Mouse (Mus musculus) forebrain, embryonic 13.5 days (tissue): Measurements from ENCODE around the gene Trip12. TPM values are rescaled to one million over a fixed set of nuclear protein-coding genes. Genes with fewer than 3 reads are reported as not detected.

ENCODE experiments used
- ATAC-seq: fragments of 200-750 bp; cut with Nextera tagmentation; 2 replicates; pipeline ENCODE4 v1.8.0; 2017
- H3K27ac ChIP-seq: fragments of 300-500 bp; sonication (generic); 2 replicates; pipeline ENCODE4 v1.5.1; 2015; ENCODE audit warnings: inconsistent platforms, mild to moderate bottlenecking, moderate library complexity
- H3K27me3 ChIP-seq: fragments of 300-500 bp; sonication (generic); 2 replicates; pipeline ENCODE4 v1.6.1; 2015; ENCODE audit warnings: mild to moderate bottlenecking, inconsistent platforms
- H3K36me3 ChIP-seq: fragments of 300-500 bp; sonication (generic); 2 replicates; pipeline ENCODE4 v1.6.1; 2015; ENCODE audit warnings: mild to moderate bottlenecking, inconsistent platforms; ENCODE audit not compliant: poor library complexity, severe bottlenecking
- H3K4me1 ChIP-seq: fragments of 300-500 bp; sonication (generic); 2 replicates; pipeline ENCODE4 v1.6.1; 2015; ENCODE audit warnings: inconsistent platforms
- H3K4me2 ChIP-seq: fragments of 300-500 bp; sonication (generic); 2 replicates; pipeline ENCODE4 v1.6.1; 2015; ENCODE audit warnings: inconsistent platforms, mild to moderate bottlenecking, moderate library complexity
- H3K4me3 ChIP-seq: fragments of 300-500 bp; sonication (generic); 2 replicates; pipeline ENCODE4 v1.5.1; 2015; ENCODE audit warnings: mild to moderate bottlenecking, inconsistent platforms
- H3K9ac ChIP-seq: fragments of 300-500 bp; sonication (generic); 2 replicates; pipeline ENCODE4 v1.6.1; 2015; ENCODE audit warnings: mild to moderate bottlenecking, inconsistent platforms
- H3K9me3 ChIP-seq: fragments of 300-500 bp; sonication (generic); replicated peaks from 2 replicates; pipeline ENCODE4 v1.6.1; 2016; ENCODE audit warnings: inconsistent platforms
- WGBS: fragments of 180-500 bp; shearing (Covaris S2); methylation state at CpG from one replicate; pipeline ENCODE4 v1.1.7; 2015; 5-methylcytosine and 5-hydroxymethylcytosine counted together
- polyA plus RNA-seq: library from polyadenylated mRNA; unstranded; fragments of >200 nt; fragmentation: Nextera tagmentation; extraction: Ambion mirVana; gene quantifications from 2 replicates; pipeline ENCODE4 v1.2.1, GENCODE M21; 2015

Gene Trip12
- polyA plus RNA-seq, 1 experiment from 2014 or later: 66.3 TPM

DNA sequence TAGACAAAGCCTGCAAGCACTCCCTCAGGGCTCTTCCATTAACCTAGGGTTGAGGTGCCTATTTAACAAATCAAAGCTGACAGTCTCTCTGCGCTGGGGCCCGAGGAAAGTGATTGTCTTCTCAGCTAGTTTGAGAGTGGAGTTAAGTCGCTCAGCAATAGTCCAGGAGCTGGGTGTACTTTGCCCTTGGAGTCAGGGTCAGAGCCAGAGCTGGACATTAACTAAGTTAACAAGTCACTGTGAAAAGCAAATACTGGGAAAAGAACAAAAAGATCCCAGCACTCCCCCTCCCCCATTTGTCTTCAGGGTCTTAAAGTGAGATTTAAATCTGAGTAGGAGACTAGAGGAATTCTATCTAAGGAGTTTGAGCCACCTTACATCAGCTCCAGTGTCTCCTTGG is 31.8 kb upstream of the Trip12 start:
- Histone ChIP-seq H3K9ac (no peak overlapping the region), H3K9me3 (no peaks in the 10 kb centered on the region), H3K4me3 (no peak overlapping the region), H3K27me3 (no peaks in the 10 kb centered on the region), H3K4me2 (no peak overlapping the region), H3K4me1 (no peaks in the 10 kb centered on the region), H3K27ac (no peak overlapping the region), H3K36me3 (no peaks in the 10 kb centered on the region)
- ATAC-seq: no peak
- WGBS: 17% methylated on average over 3 of the region's 3 CpGs

DNA sequence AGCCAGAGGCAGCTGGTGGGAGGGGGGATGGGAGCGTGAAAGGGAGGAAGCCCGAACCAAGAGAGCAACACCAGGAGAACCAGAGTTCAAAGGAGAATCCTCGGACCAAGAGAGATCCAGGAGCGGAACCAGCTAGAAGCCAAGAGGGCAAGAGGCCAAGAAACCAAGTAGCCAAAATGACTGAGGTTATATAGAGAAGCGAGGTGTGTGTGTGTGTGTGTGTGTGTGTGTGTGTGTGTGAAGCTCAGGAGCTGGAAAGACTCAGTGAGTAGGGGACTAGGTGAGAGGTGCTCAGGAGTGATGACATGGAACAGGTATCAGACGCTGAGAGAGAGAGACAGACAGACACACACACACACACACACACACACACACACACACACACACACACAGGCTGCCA is 30.8 kb upstream of the Trip12 start:
- ATAC-seq: no peak
- Histone ChIP-seq H3K9me3 (no peaks in the 10 kb centered on the region), H3K4me2 (no peak overlapping the region), H3K36me3 (no peaks in the 10 kb centered on the region), H3K9ac (no peak overlapping the region), H3K4me1 (no peaks in the 10 kb centered on the region), H3K27ac (no peak overlapping the region), H3K27me3 (no peaks in the 10 kb centered on the region), H3K4me3 (no peak overlapping the region)
- WGBS: 76% methylated on average over 5 of the region's 6 CpGs

DNA sequence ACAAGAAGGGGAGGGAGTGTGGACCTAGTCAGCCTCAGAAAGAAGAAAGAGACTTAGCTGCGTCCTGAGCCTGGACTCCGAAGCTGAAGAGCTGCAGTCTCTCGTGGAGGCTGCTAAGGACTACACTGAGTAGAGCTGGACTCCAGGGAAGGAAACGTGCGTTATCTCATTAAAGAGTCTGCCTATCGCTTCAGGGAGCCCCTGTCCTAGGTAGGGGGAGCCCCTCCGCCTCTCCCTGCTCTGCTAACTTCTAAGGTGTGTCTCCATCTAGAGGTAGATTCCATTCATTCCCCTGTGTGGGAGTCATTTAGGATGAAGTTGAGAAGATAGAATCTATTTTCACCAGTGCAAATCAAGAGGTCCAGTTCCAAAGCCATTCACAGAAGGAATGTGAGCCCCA is 29.2 kb upstream of the Trip12 start:
- ATAC-seq: no peak
- Histone ChIP-seq H3K36me3 (no peaks in the 10 kb centered on the region), H3K4me2 (no peak overlapping the region), H3K9me3 (no peaks in the 10 kb centered on the region), H3K4me3 (no peak overlapping the region), H3K27ac (no peak overlapping the region), H3K27me3 (no peaks in the 10 kb centered on the region), H3K4me1 (no peaks in the 10 kb centered on the region), H3K9ac (no peak overlapping the region)
- 50% methylated on average over 7 of the region's 7 CpGs for WGBS

DNA sequence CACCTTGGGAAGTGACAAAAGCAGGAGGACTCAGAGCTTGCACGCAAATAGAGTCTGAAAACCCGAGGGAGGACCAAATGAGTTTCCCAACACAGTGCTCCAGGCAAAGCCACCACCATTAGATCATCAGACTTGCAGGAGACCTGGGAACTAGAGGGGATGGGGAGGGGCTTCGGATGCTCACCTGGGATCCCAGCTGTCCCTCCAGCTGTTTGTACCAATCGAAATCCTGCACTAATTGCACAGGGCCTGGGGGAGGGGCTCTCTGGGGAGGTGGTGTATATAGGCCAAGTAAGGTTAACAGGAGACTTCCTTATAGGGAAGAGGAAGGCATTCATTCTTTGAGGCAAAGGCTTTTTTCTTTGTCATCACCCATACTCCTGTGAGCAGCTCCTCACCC is 28.5 kb upstream of the Trip12 start:
- Histone ChIP-seq H3K9me3 (no peaks in the 10 kb centered on the region), H3K9ac (no peak overlapping the region), H3K4me2 (no peak overlapping the region), H3K27ac (no peak overlapping the region), H3K4me3 (no peak overlapping the region), H3K4me1 (no peaks in the 10 kb centered on the region), H3K36me3 (no peaks in the 10 kb centered on the region), H3K27me3 (no peaks in the 10 kb centered on the region)
- WGBS: 71% methylated on average over 4 of the region's 4 CpGs
- no peak for ATAC-seq

DNA sequence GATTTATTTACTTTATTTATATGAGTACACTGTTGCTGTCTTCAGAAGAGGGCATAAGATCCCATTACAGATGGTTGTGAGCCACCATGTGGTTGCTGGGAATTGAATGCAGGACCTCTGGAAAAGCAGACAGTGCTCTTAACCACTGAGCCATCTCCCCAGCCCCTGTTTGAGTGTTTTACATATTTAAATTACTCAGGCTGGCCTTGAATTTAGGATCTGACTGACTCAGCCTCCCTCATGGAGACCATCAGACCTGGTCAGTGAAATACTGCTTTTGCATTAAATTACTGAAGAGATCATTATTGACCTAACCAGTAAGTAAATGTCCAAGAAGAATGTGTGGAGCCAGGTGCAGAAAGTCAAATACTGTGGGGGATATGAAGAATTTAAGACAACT is 28.0 kb upstream of the Trip12 start:
- Histone ChIP-seq H3K27me3 (no peaks in the 10 kb centered on the region), H3K27ac (no peak overlapping the region), H3K36me3 (no peaks in the 10 kb centered on the region), H3K4me1 (no peaks in the 10 kb centered on the region), H3K4me2 (no peak overlapping the region), H3K4me3 (no peak overlapping the region), H3K9me3 (no peaks in the 10 kb centered on the region), H3K9ac (no peak overlapping the region)
- no peak for ATAC-seq

DNA sequence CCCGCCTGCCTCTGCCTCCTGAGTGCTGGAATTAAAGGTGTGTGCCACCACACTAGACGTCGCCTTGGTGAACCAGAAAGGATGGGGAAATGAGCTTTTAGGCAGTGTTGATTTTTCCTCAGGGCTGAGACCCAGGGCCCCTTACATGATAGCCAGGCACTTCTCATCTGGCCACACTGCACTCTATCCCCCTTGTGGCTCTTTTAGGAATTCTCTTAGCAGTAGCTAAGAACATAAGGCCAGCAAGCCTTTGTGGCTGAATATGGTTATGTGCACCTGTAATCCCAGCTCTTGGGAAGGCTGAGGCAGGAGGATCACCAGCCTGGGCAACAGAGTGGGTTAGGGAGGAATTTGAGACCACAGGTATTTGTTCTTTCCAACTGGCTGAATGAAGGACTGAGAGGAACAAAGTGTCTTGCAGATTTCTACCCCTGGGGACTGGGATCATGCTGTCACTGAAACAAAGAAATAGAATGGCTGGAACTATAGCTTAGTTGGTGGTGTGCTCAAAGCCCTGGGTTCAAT is 26.5 kb upstream of the Trip12 start:
- H3K27me3 ChIP-seq: no peaks in the 10 kb centered on the region
- no peak overlapping the region for H3K4me3 ChIP-seq
- no peak overlapping the region for H3K27ac ChIP-seq
- no peak overlapping the region for H3K9ac ChIP-seq
- ATAC-seq: no peak
- H3K36me3 ChIP-seq: no peaks in the 10 kb centered on the region
- no peak overlapping the region for H3K4me2 ChIP-seq
- WGBS: 94% methylated on average over 3 of the region's 3 CpGs
- no peaks in the 10 kb centered on the region for H3K4me1 ChIP-seq
- H3K9me3 ChIP-seq: no peaks in the 10 kb centered on the region

DNA sequence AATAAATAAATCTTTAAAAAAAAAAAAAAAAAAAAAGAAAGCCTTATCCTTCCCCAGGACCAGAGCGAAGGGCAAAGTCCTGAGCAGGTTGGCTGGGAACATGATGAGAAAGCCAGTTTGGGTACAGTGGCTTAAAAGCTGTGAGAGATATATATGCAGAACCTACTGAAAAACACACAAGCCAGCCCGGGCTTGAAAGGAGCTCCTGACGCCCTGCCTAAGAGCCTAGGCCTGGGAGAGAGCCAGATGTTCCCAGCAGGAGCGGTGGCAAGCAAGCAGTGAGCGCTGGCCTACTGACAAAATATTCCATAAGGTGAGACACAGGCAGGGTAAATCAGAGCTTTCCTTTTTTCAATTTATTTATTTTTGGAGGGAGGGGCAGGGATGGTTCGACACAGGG is 25.9 kb upstream of the Trip12 start:
- Histone ChIP-seq H3K27me3 (no peaks in the 10 kb centered on the region), H3K4me3 (no peak overlapping the region), H3K4me1 (no peaks in the 10 kb centered on the region), H3K9me3 (no peaks in the 10 kb centered on the region), H3K36me3 (no peaks in the 10 kb centered on the region), H3K9ac (no peak overlapping the region), H3K4me2 (no peak overlapping the region), H3K27ac (no peak overlapping the region)
- WGBS: 92% methylated on average over 6 of the region's 6 CpGs
- no peak for ATAC-seq

DNA sequence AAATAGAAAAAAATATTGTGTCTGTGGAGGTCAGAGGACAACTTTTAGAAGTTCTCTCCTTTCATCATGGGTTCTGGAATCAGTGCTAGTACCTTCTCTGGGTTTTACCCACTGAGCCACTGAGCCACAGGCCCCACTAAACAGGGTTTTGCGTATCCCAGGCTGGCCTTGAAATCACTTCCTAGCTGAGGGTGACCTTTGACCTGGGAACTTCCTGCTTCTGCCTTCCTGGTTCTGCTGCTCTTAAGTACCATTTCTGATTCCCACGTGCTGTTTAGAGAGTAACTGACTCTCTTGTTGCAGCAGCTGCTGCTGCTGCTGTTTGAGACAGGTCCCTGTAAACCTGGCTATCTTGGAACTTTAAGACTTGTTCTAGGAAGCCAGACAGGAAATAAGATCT is 24.3 kb upstream of the Trip12 start:
- no peak overlapping the region for H3K4me3 ChIP-seq
- H3K4me2 ChIP-seq: no peak overlapping the region
- H3K27me3 ChIP-seq: no peaks in the 10 kb centered on the region
- no peak overlapping the region for H3K9ac ChIP-seq
- ATAC-seq: no peak
- H3K9me3 ChIP-seq: no peaks in the 10 kb centered on the region
- H3K27ac ChIP-seq: no peak overlapping the region
- WGBS: 77% methylated on average over 2 of the region's 2 CpGs
- no peaks in the 10 kb centered on the region for H3K4me1 ChIP-seq
- no peaks in the 10 kb centered on the region for H3K36me3 ChIP-seq

DNA sequence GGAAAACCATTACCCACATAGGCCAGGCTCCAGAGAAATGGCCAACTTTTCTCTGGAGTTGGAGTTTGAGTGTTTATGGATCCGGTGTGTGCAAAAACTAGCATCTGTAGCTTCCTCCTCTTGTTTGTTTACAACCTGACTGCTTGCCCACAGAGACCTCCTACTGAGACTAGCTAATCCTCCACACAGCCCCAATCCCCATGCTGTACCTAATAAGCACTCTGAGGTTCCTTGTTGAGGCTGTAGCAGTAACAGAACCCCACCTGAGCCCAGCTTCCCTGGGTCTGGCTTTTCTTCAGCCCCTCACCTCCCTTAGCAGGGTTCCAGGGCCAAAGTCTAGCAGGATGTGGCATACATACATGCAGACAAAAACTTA is 20.9 kb upstream of the Trip12 start:
- 80% methylated on average over 1 of the region's 1 CpGs for WGBS
- Histone ChIP-seq H3K4me1 (no peaks in the 10 kb centered on the region), H3K4me3 (no peak overlapping the region), H3K4me2 (no peak overlapping the region), H3K27me3 (no peaks in the 10 kb centered on the region), H3K27ac (no peak overlapping the region), H3K9me3 (no peaks in the 10 kb centered on the region), H3K36me3 (no peaks in the 10 kb centered on the region), H3K9ac (no peak overlapping the region)
- no peak for ATAC-seq

DNA sequence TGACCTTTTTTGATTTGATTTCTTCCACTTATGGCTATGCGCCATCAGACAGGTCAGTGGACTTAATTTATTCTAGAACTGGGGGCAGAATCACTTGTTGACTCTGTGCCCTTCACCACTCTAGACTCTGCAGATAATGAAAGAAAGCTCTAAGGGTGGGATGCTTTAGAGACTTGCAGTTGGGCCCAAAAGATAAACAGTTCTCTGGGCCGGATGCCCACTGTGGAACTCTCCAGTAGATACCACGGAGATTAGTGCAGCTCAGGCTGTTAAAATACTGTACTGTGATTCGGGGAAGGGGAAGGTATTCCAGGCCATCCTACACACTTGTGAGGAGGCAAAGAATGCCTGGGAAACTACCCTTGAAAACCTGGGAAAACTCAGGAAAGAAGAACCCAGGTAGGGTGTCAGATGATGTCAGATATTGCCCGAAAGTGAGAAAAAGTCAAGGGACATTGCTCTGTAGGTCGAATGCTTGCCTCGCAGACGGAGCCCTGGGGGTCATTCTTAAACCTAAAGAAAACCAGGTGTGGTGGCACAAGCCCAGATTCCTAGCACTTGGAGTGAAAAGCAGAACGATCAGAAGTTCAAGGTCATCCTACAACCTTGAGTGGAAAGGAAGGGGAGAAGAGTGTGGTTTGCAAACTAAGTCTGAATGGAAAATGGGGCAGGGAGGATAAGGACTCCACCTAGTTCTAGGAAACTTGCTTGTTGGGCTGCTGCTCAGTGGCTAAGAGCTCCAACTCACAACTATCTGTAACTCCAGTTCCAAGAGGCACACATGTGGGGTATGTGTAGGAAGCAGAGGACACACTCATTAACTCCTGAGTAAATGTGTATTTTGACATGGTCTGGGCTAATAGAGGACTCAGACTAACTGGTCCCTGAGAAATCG is 20.3 kb upstream of the Trip12 start:
- H3K9ac ChIP-seq: no peak overlapping the region
- H3K4me2 ChIP-seq: no peak overlapping the region
- H3K9me3 ChIP-seq: no peaks in the 10 kb centered on the region
- H3K27ac ChIP-seq: no peak overlapping the region
- H3K27me3 ChIP-seq: no peaks in the 10 kb centered on the region
- H3K36me3 ChIP-seq: no peaks in the 10 kb centered on the region
- H3K4me3 ChIP-seq: no peak overlapping the region
- no peaks in the 10 kb centered on the region for H3K4me1 ChIP-seq
- no peak for ATAC-seq
- 84% methylated on average over 10 of the region's 10 CpGs for WGBS

DNA sequence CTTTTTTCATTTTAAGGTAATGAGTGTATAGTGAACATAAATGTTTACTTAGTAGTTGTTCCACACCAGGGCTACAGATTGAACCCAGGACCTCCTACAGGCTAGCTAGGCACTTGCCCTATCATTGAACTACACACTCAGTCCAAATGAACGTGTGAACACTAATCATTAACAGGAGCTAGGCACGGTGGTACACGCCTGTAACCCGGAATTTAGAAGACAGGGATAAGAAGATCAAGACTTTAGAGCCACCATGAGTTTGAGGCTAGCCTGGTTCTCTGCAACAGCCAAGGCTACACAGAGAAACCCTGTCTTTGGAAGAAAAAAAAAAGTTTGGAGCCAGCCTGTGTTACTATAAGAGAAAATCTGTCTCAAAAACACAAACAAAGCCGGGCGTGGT is 19.3 kb upstream of the Trip12 start:
- H3K9me3 ChIP-seq: no peaks in the 10 kb centered on the region
- ATAC-seq: no peak
- H3K27me3 ChIP-seq: no peaks in the 10 kb centered on the region
- no peaks in the 10 kb centered on the region for H3K36me3 ChIP-seq
- H3K9ac ChIP-seq: no peak overlapping the region
- no peak overlapping the region for H3K27ac ChIP-seq
- no peak overlapping the region for H3K4me2 ChIP-seq
- WGBS: 91% methylated on average over 6 of the region's 6 CpGs
- H3K4me1 ChIP-seq: no peaks in the 10 kb centered on the region
- H3K4me3 ChIP-seq: no peak overlapping the region

DNA sequence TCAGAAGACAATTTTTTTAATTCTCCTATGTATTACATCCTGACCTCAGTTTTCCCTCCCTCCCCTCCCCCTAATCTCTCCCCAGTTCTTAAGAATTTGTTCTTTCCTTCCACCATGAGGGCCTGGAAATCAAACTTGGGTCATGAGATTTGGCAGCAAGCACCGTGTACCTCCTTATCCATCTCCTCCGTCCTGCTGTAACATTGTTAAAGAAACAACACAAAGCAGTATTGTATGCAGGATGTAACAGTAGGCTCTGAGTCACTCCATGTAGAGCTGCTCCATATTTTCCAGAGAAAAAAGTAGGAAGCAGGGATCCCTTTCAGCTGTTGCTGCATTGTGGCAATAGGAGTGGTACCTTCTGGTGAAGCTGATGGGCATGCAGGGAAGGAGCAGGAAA is 15.4 kb upstream of the Trip12 start:
- Histone ChIP-seq H3K27me3 (no peaks in the 10 kb centered on the region), H3K4me1 (no peaks in the 10 kb centered on the region), H3K27ac (no peak overlapping the region), H3K4me3 (no peak overlapping the region), H3K9ac (no peak overlapping the region), H3K9me3 (no peaks in the 10 kb centered on the region), H3K4me2 (no peak overlapping the region), H3K36me3 (no peaks in the 10 kb centered on the region)
- ATAC-seq: no peak
- WGBS: 81% methylated on average over 2 of the region's 2 CpGs

DNA sequence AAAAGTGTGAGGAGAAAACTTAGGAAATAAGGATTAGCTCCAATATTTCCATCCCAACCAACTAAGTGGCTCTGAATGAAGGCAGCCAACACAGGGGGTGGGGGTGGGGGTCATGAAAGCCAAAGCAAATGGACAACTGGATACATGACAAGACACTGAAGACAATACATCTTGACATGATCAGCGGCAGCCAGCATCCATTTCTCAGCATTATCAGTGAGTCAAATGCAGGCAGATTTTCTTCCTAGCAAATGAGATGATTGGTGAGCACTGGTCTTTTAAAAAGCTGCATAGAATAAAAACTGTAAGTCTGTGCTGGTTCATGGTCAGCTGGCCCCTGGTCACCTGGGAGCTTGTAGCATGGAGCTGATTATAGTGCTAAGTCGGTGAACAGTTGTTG is 14.7 kb upstream of the Trip12 start:
- WGBS: 94% methylated on average over 2 of the region's 2 CpGs
- ATAC-seq: no peak
- Histone ChIP-seq H3K4me1 (no peaks in the 10 kb centered on the region), H3K9ac (no peak overlapping the region), H3K27ac (no peak overlapping the region), H3K36me3 (no peaks in the 10 kb centered on the region), H3K4me3 (no peak overlapping the region), H3K9me3 (no peaks in the 10 kb centered on the region), H3K4me2 (no peak overlapping the region), H3K27me3 (no peaks in the 10 kb centered on the region)
